In genomic region chr17:46636831-46637523, GRCm38 (mm10) we compare ENCODE assay signal across 8 mouse cellular contexts. TPM values are rescaled to one million over a fixed set of nuclear protein-coding genes. Genes with fewer than 3 reads are reported as not detected.
A peak's percentile ranks its signal among the peaks of the same experiment; 100 is the strongest.
DNase-seq lines count a peak whose midpoint lies in the region; ATAC-seq lines count a peak whose summit lies in the region.

No protein-coding gene starts in this region.

- DNase-seq in adrenal gland, adult (ENCODE audit: inconsistent age in 2 of 2, low spot score in 1 of 2) = peak; percentile 53 to 90
- no peak for DNase-seq in adrenal gland, adult 8-10 months
- peak; percentile 81 for DNase-seq in adipocyte (ENCODE audit: low spot score)
- peak; percentile 80 for DNase-seq in kidney, postnatal 10 days

- peak overlapping the region; percentile 25 for H3K4me2 ChIP-seq in embryonic facial prominence, embryonic 12.5 days (replicated peaks)
- peak overlapping the region; percentile 53 for H3K4me2 ChIP-seq in heart, embryonic 16.5 days (ENCODE audit: low read depth, low read length)
- H3K4me2 ChIP-seq in liver, embryonic 16.5 days (ENCODE audit: low read depth, low read length) = peak overlapping the region; percentile 36
- H3K4me2 ChIP-seq in neural tube, embryonic 12.5 days (replicated peaks) = peak overlapping the region; percentile 45

- H3K9ac ChIP-seq in embryonic facial prominence, embryonic 12.5 days = 0 out of 2 replicates have a peak overlapping the region, but pooled peaks have one; percentile 33
- H3K9ac ChIP-seq in heart, embryonic 16.5 days (ENCODE audit: low read length) = peak overlapping the region; percentile 50
- no peak overlapping the region for H3K9ac ChIP-seq in liver, embryonic 16.5 days (ENCODE audit: low read depth, low read length)
- peak overlapping the region; percentile 38 for H3K9ac ChIP-seq in neural tube, embryonic 12.5 days

- peaks cover 64% of the 10 kb centered on the region for H3K36me3 ChIP-seq in embryonic facial prominence, embryonic 12.5 days
- peaks cover 17% of the 10 kb centered on the region for H3K36me3 ChIP-seq in heart, embryonic 16.5 days (ENCODE audit: control insufficient read depth, insufficient read depth)
- no peaks in the 10 kb centered on the region for H3K36me3 ChIP-seq in liver, embryonic 16.5 days (ENCODE audit: control insufficient read depth, insufficient read depth)
- H3K36me3 ChIP-seq in neural tube, embryonic 12.5 days = peaks cover 67% of the 10 kb centered on the region

- H3K27me3 ChIP-seq in embryonic facial prominence, embryonic 12.5 days = no peaks in the 10 kb centered on the region
- no peaks in the 10 kb centered on the region for H3K27me3 ChIP-seq in heart, embryonic 16.5 days (ENCODE audit: control insufficient read depth, insufficient read depth, low read length)
- no peaks in the 10 kb centered on the region for H3K27me3 ChIP-seq in liver, embryonic 16.5 days (ENCODE audit: control insufficient read depth, insufficient read depth, low read depth, low read length)
- no peaks in the 10 kb centered on the region for H3K27me3 ChIP-seq in neural tube, embryonic 12.5 days (replicated peaks)

- no peak for ATAC-seq in embryonic facial prominence, embryonic 12.5 days (ENCODE audit: insufficient number of reproducible peaks, insufficient read depth, low FRiP score, low TSS enrichment)
- no peak for ATAC-seq in heart, embryonic 16.5 days (replicated peaks; ENCODE audit: extremely low read depth, insufficient read depth, low FRiP score)
- no peak for ATAC-seq in liver, embryonic 16.5 days (ENCODE audit: low read depth)
- 0 out of 2 replicates have a peak, but pooled peaks have one; percentile 21 for ATAC-seq in neural tube, embryonic 12.5 days (ENCODE audit: low FRiP score, low read depth)

- no peak overlapping the region for H3K4me3 ChIP-seq in embryonic facial prominence, embryonic 12.5 days
- peak overlapping the region; percentile 18; the same call in 1 of the 2 replicates for H3K4me3 ChIP-seq in heart, embryonic 16.5 days (ENCODE audit: low read length)
- H3K4me3 ChIP-seq in liver, embryonic 16.5 days (ENCODE audit: low read depth, low read length) = no peak overlapping the region
- no peak overlapping the region for H3K4me3 ChIP-seq in neural tube, embryonic 12.5 days

- no peak overlapping the region for H3K27ac ChIP-seq in embryonic facial prominence, embryonic 12.5 days
- no peak overlapping the region for H3K27ac ChIP-seq in heart, embryonic 16.5 days (ENCODE audit: low read length)
- H3K27ac ChIP-seq in liver, embryonic 16.5 days (ENCODE audit: low read length) = no peak overlapping the region
- no peak overlapping the region for H3K27ac ChIP-seq in neural tube, embryonic 12.5 days

- 0 out of 2 replicates have a peak, but pooled peaks cover 8% of the 10 kb centered on the region for H3K4me1 ChIP-seq in embryonic facial prominence, embryonic 12.5 days
- peaks cover 6% of the 10 kb centered on the region for H3K4me1 ChIP-seq in heart, embryonic 16.5 days (ENCODE audit: control insufficient read depth, insufficient read depth, low read length)
- no peaks in the 10 kb centered on the region; the same call in none of the 2 replicates for H3K4me1 ChIP-seq in liver, embryonic 16.5 days (ENCODE audit: control insufficient read depth, low read depth, low read length)
- H3K4me1 ChIP-seq in neural tube, embryonic 12.5 days = peaks cover 7% of the 10 kb centered on the region

- no peaks in the 10 kb centered on the region for H3K9me3 ChIP-seq in embryonic facial prominence, embryonic 12.5 days
- no peaks in the 10 kb centered on the region for H3K9me3 ChIP-seq in heart, embryonic 16.5 days (replicated peaks; ENCODE audit: control insufficient read depth, low read length)
- H3K9me3 ChIP-seq in liver, embryonic 16.5 days (replicated peaks; ENCODE audit: control insufficient read depth, low read length) = no peaks in the 10 kb centered on the region
- no peaks in the 10 kb centered on the region for H3K9me3 ChIP-seq in neural tube, embryonic 12.5 days

- WGBS in embryonic facial prominence, embryonic 12.5 days = 26% methylated on average over 15 of the region's 15 CpGs
- WGBS in heart, embryonic 16.5 days = 22% methylated on average over 15 of the region's 15 CpGs
- WGBS in liver, embryonic 16.5 days (ENCODE audit: insufficient replicate concordance) = 19% methylated on average over 15 of the region's 15 CpGs
- WGBS in neural tube, embryonic 12.5 days = 16% methylated on average over 15 of the region's 15 CpGs

RNA-seq across cellular contexts. Expression of gene Ptk7, which starts 7.7 kb away (rescaled TPM):
- 10 to 100 TPM in 2 of 4 experiments, 1 to 10 TPM in 2; 8.7 to 11.2 (median 9.9) TPM for total RNA-seq in adrenal gland, adult 8-10 months (2022)
- 130 and 134 TPM in 2 replicates for polyA plus RNA-seq in embryonic facial prominence, embryonic 12.5 days (2016; fragmentation: Nextera tagmentation; extraction: Ambion mirVana)
- 37.6 and 46.0 TPM in 2 replicates for polyA plus RNA-seq in heart, embryonic 16.5 days (2015; fragmentation: Nextera tagmentation; extraction: Ambion mirVana)
- polyA plus RNA-seq in liver, embryonic 16.5 days (2015; fragmentation: Nextera tagmentation; extraction: Ambion mirVana) = 8.4 and 9.4 TPM in 2 replicates
- polyA plus RNA-seq in neural tube, embryonic 12.5 days (2016; fragmentation: Nextera tagmentation; extraction: Ambion mirVana) = 68.3 and 69.7 TPM in 2 replicates

RNA-seq across cellular contexts. Expression of gene Klc4, which starts 8.8 kb away (rescaled TPM):
- total RNA-seq in adrenal gland, adult 8-10 months (2022) = 10 to 100 TPM; 42.3 to 59.8 (median 53.2) TPM
- polyA plus RNA-seq in embryonic facial prominence, embryonic 12.5 days (2016; fragmentation: Nextera tagmentation; extraction: Ambion mirVana) = 28.5 and 29.8 TPM in 2 replicates
- polyA plus RNA-seq in heart, embryonic 16.5 days (2015; fragmentation: Nextera tagmentation; extraction: Ambion mirVana) = 25.7 and 29.0 TPM in 2 replicates
- 10.0 and 12.2 TPM in 2 replicates for polyA plus RNA-seq in liver, embryonic 16.5 days (2015; fragmentation: Nextera tagmentation; extraction: Ambion mirVana)
- polyA plus RNA-seq in neural tube, embryonic 12.5 days (2016; fragmentation: Nextera tagmentation; extraction: Ambion mirVana) = 45.2 and 47.4 TPM in 2 replicates

RNA-seq across cellular contexts. Expression of gene Mrpl2, which starts 9.1 kb away (rescaled TPM):
- total RNA-seq in adrenal gland, adult 8-10 months (2022) = 100 to 1,000 TPM in 2 of 4 experiments, 10 to 100 TPM in 2; 91.8 to 122 (median 104) TPM
- 98.1 and 102 TPM in 2 replicates for polyA plus RNA-seq in embryonic facial prominence, embryonic 12.5 days (2016; fragmentation: Nextera tagmentation; extraction: Ambion mirVana)
- polyA plus RNA-seq in heart, embryonic 16.5 days (2015; fragmentation: Nextera tagmentation; extraction: Ambion mirVana) = 117 and 119 TPM in 2 replicates
- 58.1 and 67.0 TPM in 2 replicates for polyA plus RNA-seq in liver, embryonic 16.5 days (2015; fragmentation: Nextera tagmentation; extraction: Ambion mirVana)
- polyA plus RNA-seq in neural tube, embryonic 12.5 days (2016; fragmentation: Nextera tagmentation; extraction: Ambion mirVana) = 76.9 and 86.9 TPM in 2 replicates

RNA-seq across cellular contexts. Expression of gene Cul7, which starts 13.2 kb away (rescaled TPM):
- total RNA-seq in adrenal gland, adult 8-10 months (2022) = 10 to 100 TPM; 42.0 to 53.5 (median 47.2) TPM
- 57.3 and 61.1 TPM in 2 replicates for polyA plus RNA-seq in embryonic facial prominence, embryonic 12.5 days (2016; fragmentation: Nextera tagmentation; extraction: Ambion mirVana)
- 39.8 and 46.0 TPM in 2 replicates for polyA plus RNA-seq in heart, embryonic 16.5 days (2015; fragmentation: Nextera tagmentation; extraction: Ambion mirVana)
- 10.7 and 11.6 TPM in 2 replicates for polyA plus RNA-seq in liver, embryonic 16.5 days (2015; fragmentation: Nextera tagmentation; extraction: Ambion mirVana)
- polyA plus RNA-seq in neural tube, embryonic 12.5 days (2016; fragmentation: Nextera tagmentation; extraction: Ambion mirVana) = 42.0 and 45.2 TPM in 2 replicates

RNA-seq across cellular contexts. Expression of gene Rrp36, which starts 37.2 kb away (rescaled TPM):
- total RNA-seq in adrenal gland, adult 8-10 months (2022) = 10 to 100 TPM; 24.9 to 31.8 (median 30.6) TPM
- 62.6 and 67.6 TPM in 2 replicates for polyA plus RNA-seq in embryonic facial prominence, embryonic 12.5 days (2016; fragmentation: Nextera tagmentation; extraction: Ambion mirVana)
- 39.0 and 39.7 TPM in 2 replicates for polyA plus RNA-seq in heart, embryonic 16.5 days (2015; fragmentation: Nextera tagmentation; extraction: Ambion mirVana)
- polyA plus RNA-seq in liver, embryonic 16.5 days (2015; fragmentation: Nextera tagmentation; extraction: Ambion mirVana) = 17.4 and 18.9 TPM in 2 replicates
- 52.1 and 54.1 TPM in 2 replicates for polyA plus RNA-seq in neural tube, embryonic 12.5 days (2016; fragmentation: Nextera tagmentation; extraction: Ambion mirVana)
